Mouse (Mus musculus): ENCODE measurements around the gene Stbd1. TPM values are rescaled to one million over a fixed set of nuclear protein-coding genes. Genes with fewer than 3 reads are reported as not detected.
A peak's percentile ranks its signal among the peaks of the same experiment; 100 is the strongest.

Stbd1 gene
- polyA plus RNA-seq, 1 experiment = 9.7 TPM

GRCm38 (mm10) chr5:92579559-92579958 is 23.3 kb upstream of the Stbd1 start:
- no peak for DNase-seq
- Histone ChIP-seq H3K4me1 (ENCODE audit: control insufficient read depth, insufficient read depth, low read length) (no peaks in the 10 kb centered on the region), H3K4me3 (replicated peaks; ENCODE audit: extremely low read depth, low read depth, low read length) (no peak overlapping the region)
- 56% methylated on average over 14 of the region's 14 CpGs for WGBS
- TF ChIP-seq POLR2A (IDR thresholded peaks at IDR 0.05; ENCODE audit: borderline replicate concordance, extremely low read depth, low read depth, low read length) = no peak
- TF ChIP-seq CTCF (IDR thresholded peaks at IDR 0.05; ENCODE audit: insufficient read depth, low read length) = no peak

DNA sequence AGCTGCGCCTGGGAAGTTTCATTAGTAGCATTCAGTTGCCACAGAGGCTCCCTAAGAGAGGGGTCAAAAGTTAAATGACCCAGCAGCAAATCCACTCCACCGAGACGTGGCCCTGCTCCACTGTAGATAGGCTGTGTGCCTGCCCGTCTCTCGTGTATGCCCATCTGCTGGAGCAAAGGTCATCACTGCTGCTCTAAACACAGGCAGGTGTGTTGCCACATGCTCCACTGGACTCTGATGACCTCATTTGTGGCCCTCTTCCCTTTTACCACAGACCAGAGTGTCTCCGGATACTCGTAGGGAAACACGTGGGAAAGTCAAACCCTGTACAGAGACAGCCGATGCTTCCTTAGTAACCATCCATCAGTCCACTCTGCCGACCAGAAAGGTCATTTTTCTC is 16.9 kb upstream of the Stbd1 start:
- no peak for DNase-seq
- 46% methylated on average over 10 of the region's 10 CpGs for WGBS
- Histone ChIP-seq H3K4me3 (replicated peaks; ENCODE audit: extremely low read depth, low read depth, low read length) (no peak overlapping the region), H3K4me1 (ENCODE audit: control insufficient read depth, insufficient read depth, low read length) (no peaks in the 10 kb centered on the region)
- no peak for TF ChIP-seq POLR2A (IDR thresholded peaks at IDR 0.05; ENCODE audit: borderline replicate concordance, extremely low read depth, low read depth, low read length)
- no peak for TF ChIP-seq CTCF (IDR thresholded peaks at IDR 0.05; ENCODE audit: insufficient read depth, low read length)

DNA sequence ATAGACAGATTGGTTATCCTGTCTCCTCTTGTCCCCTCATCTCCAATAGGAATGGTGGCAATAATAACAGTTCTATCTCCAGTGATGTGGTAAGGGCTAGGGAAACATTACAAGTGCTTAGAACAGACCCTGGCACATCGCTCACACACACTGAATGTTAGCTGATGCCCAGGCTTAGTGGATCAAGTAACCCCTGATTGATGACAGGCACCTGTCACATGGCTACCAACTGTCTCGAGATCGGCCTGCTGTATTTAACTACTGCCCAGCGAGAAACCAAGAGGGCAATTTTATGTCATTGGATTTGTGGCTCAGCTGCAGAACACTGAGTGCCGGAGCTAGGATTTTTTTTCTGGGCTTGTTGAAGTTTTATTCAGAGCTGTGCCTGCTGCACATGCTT is 7.8 kb upstream of the Stbd1 start:
- Histone ChIP-seq H3K4me3 (replicated peaks; ENCODE audit: extremely low read depth, low read depth, low read length) (no peak overlapping the region), H3K4me1 (ENCODE audit: control insufficient read depth, insufficient read depth, low read length) (no peaks in the 10 kb centered on the region)
- no peak for DNase-seq
- 86% methylated on average over 5 of the region's 5 CpGs for WGBS
- TF ChIP-seq CTCF (IDR thresholded peaks at IDR 0.05; ENCODE audit: insufficient read depth, low read length) (no peak), POLR2A (IDR thresholded peaks at IDR 0.05; ENCODE audit: borderline replicate concordance, extremely low read depth, low read depth, low read length) (no peak)

DNA sequence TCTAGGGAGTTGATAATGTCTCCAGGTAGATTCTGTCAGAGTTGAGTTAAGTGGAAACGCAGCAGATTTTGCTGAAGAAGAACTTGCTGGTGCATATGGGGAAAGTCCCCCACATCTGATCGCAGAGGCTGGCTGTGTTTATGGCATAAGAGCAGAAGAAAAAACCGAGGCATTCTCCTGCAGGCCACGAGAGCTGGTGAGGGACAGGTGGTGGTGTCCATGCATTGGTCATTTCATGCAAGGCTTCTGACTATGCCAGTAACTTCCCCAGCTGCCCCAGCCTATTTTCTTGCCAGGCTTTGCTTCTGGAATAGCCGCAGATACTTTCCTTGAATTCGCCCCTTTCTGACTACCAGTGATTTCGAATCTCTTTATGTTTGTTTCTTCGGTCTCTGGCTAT is 6.0 kb upstream of the Stbd1 start:
- no peak for DNase-seq
- TF ChIP-seq CTCF (IDR thresholded peaks at IDR 0.05; ENCODE audit: insufficient read depth, low read length) (no peak), POLR2A (IDR thresholded peaks at IDR 0.05; ENCODE audit: borderline replicate concordance, extremely low read depth, low read depth, low read length) (no peak)
- 89% methylated on average over 8 of the region's 8 CpGs for WGBS
- Histone ChIP-seq H3K4me1 (ENCODE audit: control insufficient read depth, insufficient read depth, low read length) (no peaks in the 10 kb centered on the region), H3K4me3 (replicated peaks; ENCODE audit: extremely low read depth, low read depth, low read length) (no peak overlapping the region)

GRCm38 (mm10) chr5:92599030-92599429 is 3.8 kb upstream of the Stbd1 start:
- TF ChIP-seq CTCF (IDR thresholded peaks at IDR 0.05; ENCODE audit: insufficient read depth, low read length) (no peak), POLR2A (IDR thresholded peaks at IDR 0.05; ENCODE audit: borderline replicate concordance, extremely low read depth, low read depth, low read length) (no peak)
- no peaks in the 10 kb centered on the region for H3K4me1 ChIP-seq (ENCODE audit: control insufficient read depth, insufficient read depth, low read length)
- DNase-seq = no peak
- 67% methylated on average over 10 of the region's 10 CpGs for WGBS
- H3K4me3 ChIP-seq (replicated peaks; ENCODE audit: extremely low read depth, low read depth, low read length) = no peak overlapping the region

GRCm38 (mm10) chr5:92604452-92605247 is 1.8 kb downstream of the Stbd1 start:
- 33% methylated on average over 10 of the region's 10 CpGs for WGBS
- peak; percentile 41 for DNase-seq

GRCm38 (mm10) chr5:92607492-92608229 is 4.8 kb downstream of the Stbd1 start:
- 85% methylated on average over 5 of the region's 5 CpGs for WGBS
- TF ChIP-seq POLR2A (IDR thresholded peaks at IDR 0.05; ENCODE audit: borderline replicate concordance, extremely low read depth, low read depth, low read length) (no peak), CTCF (IDR thresholded peaks at IDR 0.05; ENCODE audit: insufficient read depth, low read length) (no peak)
- Histone ChIP-seq H3K4me1 (ENCODE audit: control insufficient read depth, insufficient read depth, low read length) (peaks cover 4% of the 10 kb centered on the region), H3K4me3 (replicated peaks; ENCODE audit: extremely low read depth, low read depth, low read length) (no peak overlapping the region)
- no peak for DNase-seq

More at GRCm38 (mm10) chr5:92604452-92605247, 1.8 kb downstream of the Stbd1 start:
- TF ChIP-seq CTCF (IDR thresholded peaks at IDR 0.05; ENCODE audit: insufficient read depth, low read length) (no peak), POLR2A (IDR thresholded peaks at IDR 0.05; ENCODE audit: borderline replicate concordance, extremely low read depth, low read depth, low read length) (no peak)
- peaks cover 4% of the 10 kb centered on the region for H3K4me1 ChIP-seq (ENCODE audit: control insufficient read depth, insufficient read depth, low read length)
- H3K4me3 ChIP-seq (replicated peaks; ENCODE audit: extremely low read depth, low read depth, low read length) = peak overlapping the region; percentile 10

- no peaks in the 10 kb centered on the region for H3K4me1 ChIP-seq (ENCODE audit: control insufficient read depth, insufficient read depth, low read length)
- WGBS = 90% methylated on average over 4 of the region's 4 CpGs
- TF ChIP-seq POLR2A (IDR thresholded peaks at IDR 0.05; ENCODE audit: borderline replicate concordance, extremely low read depth, low read depth, low read length) (no peak), CTCF (IDR thresholded peaks at IDR 0.05; ENCODE audit: insufficient read depth, low read length) (no peak)
- DNase-seq = no peak
- no peak overlapping the region for H3K4me3 ChIP-seq (replicated peaks; ENCODE audit: extremely low read depth, low read depth, low read length)
Observed at GRCm38 (mm10) chr5:92612756-92613155, 9.9 kb downstream of the Stbd1 start.

GRCm38 (mm10) chr5:92621883-92622282 is 19.0 kb downstream of the Stbd1 start:
- no peak for TF ChIP-seq CTCF (IDR thresholded peaks at IDR 0.05; ENCODE audit: insufficient read depth, low read length)
- no peak for TF ChIP-seq POLR2A (IDR thresholded peaks at IDR 0.05; ENCODE audit: borderline replicate concordance, extremely low read depth, low read depth, low read length)

More at GRCm38 (mm10) chr5:92621883-92622282, 19.0 kb downstream of the Stbd1 start:
- Histone ChIP-seq H3K4me1 (ENCODE audit: control insufficient read depth, insufficient read depth, low read length) (no peaks in the 10 kb centered on the region), H3K4me3 (replicated peaks; ENCODE audit: extremely low read depth, low read depth, low read length) (no peak overlapping the region)
- no peak for DNase-seq
- WGBS = 67% methylated on average over 5 of the region's 5 CpGs

All from lung, adult 2 months (tissue).